Mouse (Mus musculus) left cerebral cortex, adult 11 months (tissue): Measurements from ENCODE around the gene Gzmk.
A peak's percentile ranks its signal among the peaks of the same experiment; 100 is the strongest.
"Not testable (repeated sequence)": the region's sequence is repeated elsewhere in the genome, so short reads cannot be mapped to it uniquely, and the experiment has no call there.

ENCODE experiments used
- DNase-seq: peaks from one replicate; pipeline ENCODE4 v3.0.0; 2022; ENCODE audit warnings: low spot score

Gene Gzmk

GRCm38 (mm10) chr13:113225811-113226210, at the start of gene Gzmk:
Gzmk (minus strand) TSS chr13:113225908.
- DNase-seq = peak; percentile 49

- no peak for DNase-seq
Measured at GRCm38 (mm10) chr13:113271189-113271588, 45.5 kb upstream of the Gzmk start.

- peak; percentile 73 for DNase-seq
Measured at GRCm38 (mm10) chr13:113269777-113270776, 44.4 kb upstream of the Gzmk start.

GRCm38 (mm10) chr13:113267204-113267603, 41.5 kb upstream of the Gzmk start:
- DNase-seq = no peak

GRCm38 (mm10) chr13:113266495-113266951, 40.8 kb upstream of the Gzmk start:
- DNase-seq = peak; percentile 44

- peak; percentile 23 for DNase-seq
Measured at GRCm38 (mm10) chr13:113265257-113265656, 39.5 kb upstream of the Gzmk start.

GRCm38 (mm10) chr13:113262822-113263221, 37.1 kb upstream of the Gzmk start:
- DNase-seq = no peak

- no peak for DNase-seq
Measured at GRCm38 (mm10) chr13:113259237-113259636, 33.5 kb upstream of the Gzmk start.

GRCm38 (mm10) chr13:113257190-113257589, 31.5 kb upstream of the Gzmk start:
- DNase-seq = no peak

GRCm38 (mm10) chr13:113256766-113257165, 31.1 kb upstream of the Gzmk start:
- no peak for DNase-seq

GRCm38 (mm10) chr13:113252580-113252979, 26.9 kb upstream of the Gzmk start:
- DNase-seq = not testable (repeated sequence)

- DNase-seq = no peak
Measured at GRCm38 (mm10) chr13:113245025-113245424, 19.3 kb upstream of the Gzmk start.

GRCm38 (mm10) chr13:113242129-113242528, 16.4 kb upstream of the Gzmk start:
- no peak for DNase-seq

GRCm38 (mm10) chr13:113227666-113228463, 2.2 kb upstream of the Gzmk start:
- DNase-seq = no peak

- no peak for DNase-seq
Measured at GRCm38 (mm10) chr13:113227076-113227475, 1.4 kb upstream of the Gzmk start.

GRCm38 (mm10) chr13:113224105-113224504, 1.6 kb downstream of the Gzmk start:
- no peak for DNase-seq

GRCm38 (mm10) chr13:113221851-113222250, 3.9 kb downstream of the Gzmk start:
- DNase-seq = no peak

GRCm38 (mm10) chr13:113213865-113214264, 11.8 kb downstream of the Gzmk start:
- no peak for DNase-seq

GRCm38 (mm10) chr13:113212401-113212800, 13.3 kb downstream of the Gzmk start:
- DNase-seq = no peak

- no peak for DNase-seq
Measured at GRCm38 (mm10) chr13:113211345-113211744, 14.4 kb downstream of the Gzmk start.

- DNase-seq = no peak
Measured at GRCm38 (mm10) chr13:113209624-113210023, 16.1 kb downstream of the Gzmk start, which contains the start of gene Esm1. Esm1 (plus strand) TSS chr13:113209659.

- no peak for DNase-seq
Measured at GRCm38 (mm10) chr13:113205346-113205745, 20.4 kb downstream of the Gzmk start.
